Mouse (Mus musculus) liver, postnatal 0 days (tissue): ENCODE measurements around the gene Trappc4. TPM values are rescaled to one million over a fixed set of nuclear protein-coding genes. Genes with fewer than 3 reads are reported as not detected.
"Not testable (repeated sequence)": the region's sequence is repeated elsewhere in the genome, so short reads cannot be mapped to it uniquely, and the experiment has no call there.

ENCODE experiments used
- ATAC-seq: fragments of 200-750 bp; cut with Nextera tagmentation; 2 replicates; pipeline ENCODE4 v1.8.0; 2017; ENCODE audit warnings: mild to moderate bottlenecking, moderate library complexity
- DNase-seq: peaks from one replicate; pipeline ENCODE4 v3.0.0-alpha.2; 2016
- H3K27ac ChIP-seq: fragments of 300-500 bp; sonication (generic); 2 replicates; pipeline ENCODE4 v1.5.1; 2014; ENCODE audit warnings: antibody characterized with exemption, moderate library complexity, mild to moderate bottlenecking, low read depth
- H3K27me3 ChIP-seq: fragments of 300-500 bp; sonication (generic); 2 replicates; pipeline ENCODE4 v1.6.1; 2014; ENCODE audit warnings: low read length, control low read depth, mixed read lengths; ENCODE audit not compliant: insufficient read depth
- H3K36me3 ChIP-seq: fragments of 300-500 bp; sonication (generic); replicated peaks from 2 replicates; pipeline ENCODE4 v1.6.1; 2014; ENCODE audit warnings: mild to moderate bottlenecking, control low read depth, low read length, moderate library complexity, mixed read lengths; ENCODE audit not compliant: insufficient read depth
- H3K4me1 ChIP-seq: fragments of 300-500 bp; sonication (generic); 2 replicates; pipeline ENCODE4 v1.6.1; 2014; ENCODE audit warnings: antibody characterized with exemption, mild to moderate bottlenecking, control low read depth; ENCODE audit not compliant: insufficient read depth
- H3K4me2 ChIP-seq: fragments of 300-500 bp; sonication (generic); 2 replicates; pipeline ENCODE4 v1.6.1; 2014; ENCODE audit warnings: low read depth, mild to moderate bottlenecking, low read length, moderate library complexity, mixed read lengths
- H3K4me3 ChIP-seq: fragments of 300-500 bp; sonication (generic); 2 replicates; pipeline ENCODE4 v1.5.1; 2014; ENCODE audit warnings: low read depth, low read length
- H3K9ac ChIP-seq: fragments of 300-500 bp; sonication (generic); replicated peaks from 2 replicates; pipeline ENCODE4 v1.6.1; 2014; ENCODE audit warnings: mild to moderate bottlenecking, moderate library complexity
- H3K9me3 ChIP-seq: fragments of 300-500 bp; sonication (generic); 2 replicates; pipeline ENCODE4 v1.6.1; 2016; ENCODE audit warnings: mild to moderate bottlenecking, control low read depth, low read length, mixed read lengths
- CTCF ChIP-seq: sonication (generic); IDR thresholded peaks from 2 replicates; pipeline ENCODE4 v1.5.1; 2016; ENCODE audit warnings: antibody characterized with exemption, low read depth
- EP300 ChIP-seq: IDR thresholded peaks from 2 replicates; pipeline ENCODE4 v1.6.1; 2016; ENCODE audit warnings: antibody characterized with exemption, low read depth, mild to moderate bottlenecking
- WGBS: fragments of 180-500 bp; shearing (Covaris S2); extraction: QIAGEN DNeasy Blood & Tissue Kit; methylation state at CpG from one replicate; pipeline ENCODE4 v1.1.7; 2014; ENCODE audit not compliant: insufficient replicate concordance; 5-methylcytosine and 5-hydroxymethylcytosine counted together
- polyA plus RNA-seq: library from polyadenylated mRNA; unstranded; fragments of >200 nt; fragmentation: Nextera tagmentation; extraction: Ambion mirVana; gene quantifications from 2 replicates; pipeline ENCODE4 v1.2.1, GENCODE M21; 2015

Trappc4 gene
- 48.0 and 50.4 TPM in 2 replicates for polyA plus RNA-seq

DNA sequence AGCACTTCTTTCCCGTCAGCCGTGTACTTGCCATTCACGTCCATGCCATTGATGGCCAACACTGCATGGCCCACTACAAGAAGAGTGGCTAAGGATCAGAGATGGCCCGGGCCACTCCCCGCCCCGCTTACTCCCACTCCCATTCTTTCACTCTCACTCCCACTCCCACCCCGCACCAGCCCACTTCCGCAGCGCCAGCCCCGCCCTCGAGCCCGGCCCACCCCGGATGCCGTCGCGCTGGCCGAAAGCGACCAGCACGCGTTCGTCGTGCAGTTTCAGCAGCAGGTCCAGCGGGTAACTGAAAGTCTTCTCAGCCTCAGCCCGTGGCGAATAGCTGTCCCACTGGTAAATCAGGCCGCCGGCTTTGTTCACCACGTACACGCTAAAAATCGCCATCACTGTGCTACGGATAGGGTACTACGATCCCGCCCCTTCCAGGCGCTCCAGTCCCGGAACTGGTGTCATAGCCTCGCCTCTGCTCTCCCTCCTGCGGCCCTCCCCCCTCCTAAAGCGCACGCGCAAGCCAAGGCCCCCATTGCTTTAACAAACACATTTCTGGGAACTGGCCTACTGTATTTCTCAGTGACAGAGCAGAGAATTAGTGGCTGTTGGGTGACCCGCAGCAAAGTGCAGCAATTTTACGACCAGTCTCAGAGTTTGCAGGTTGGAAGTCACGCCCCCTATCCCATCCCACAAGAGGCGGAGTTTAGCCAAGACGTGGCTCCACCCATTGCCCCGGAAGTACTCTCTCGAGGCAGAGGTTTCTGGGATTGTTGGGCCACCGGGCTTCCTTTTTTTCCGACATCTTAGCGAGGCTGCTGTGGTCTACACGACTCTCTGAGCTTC is at the start of gene Trappc4, which contains the start of gene Rps25:
Gene Trappc4 (minus strand): TSS at position 695 of the 846 bp plus-strand sequence.
Gene Rps25 (plus strand): TSS at position 234 of the 846 bp plus-strand sequence.
- DNase-seq = peak; percentile 96
- no peaks in the 10 kb centered on the region for H3K27me3 ChIP-seq
- TF ChIP-seq EP300 (peak; percentile 52), CTCF (peak; percentile 1; the same call in 1 of the 2 replicates)
- WGBS = under 1% methylated on average over 51 of the region's 51 CpGs
- peak; percentile 93 for ATAC-seq
- H3K4me3 ChIP-seq = peak within 1 kb of the TSS; percentile 84
- peaks cover 17% of the 10 kb centered on the region for H3K4me1 ChIP-seq
- H3K9ac ChIP-seq = peak within 1 kb of the TSS; percentile 87
- H3K4me2 ChIP-seq = peak within 1 kb of the TSS; percentile 70
- peak within 1 kb of the TSS; percentile 91 for H3K27ac ChIP-seq
- peaks cover 59% of the 10 kb centered on the region for H3K36me3 ChIP-seq
- no peaks in the 10 kb centered on the region for H3K9me3 ChIP-seq

DNA sequence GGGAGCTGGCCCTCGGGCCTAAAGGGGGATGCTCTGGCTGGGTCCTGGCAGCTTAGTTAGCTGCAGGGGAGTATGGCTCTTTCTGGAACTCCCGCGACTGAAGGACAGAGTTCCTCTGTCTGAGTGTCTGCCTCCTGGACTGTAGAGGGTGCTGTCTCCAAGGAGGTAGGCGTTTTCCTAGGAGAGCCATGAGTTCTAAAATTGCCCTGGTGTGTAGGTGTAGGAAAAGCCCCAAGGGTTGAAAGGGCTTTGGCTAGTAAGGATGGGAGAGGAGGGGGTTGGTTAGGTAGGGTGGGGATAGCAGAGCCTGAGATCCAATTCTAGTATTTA is 47.5 kb upstream of the Trappc4 start, which contains the start of gene Upk2:
Gene Upk2 (minus strand): TSS at position 86 of the 330 bp plus-strand sequence.
- H3K27me3 ChIP-seq = peaks cover 17% of the 10 kb centered on the region; the same call in 1 of the 2 replicates
- DNase-seq (no peak), ATAC-seq (no peak)
- no peak within 1 kb of the TSS for H3K4me3 ChIP-seq
- 51% methylated on average over 4 of the region's 4 CpGs for WGBS
- no peaks in the 10 kb centered on the region for H3K36me3 ChIP-seq
- H3K4me1 ChIP-seq = no peaks in the 10 kb centered on the region
- H3K9ac ChIP-seq = no peak within 1 kb of the TSS
- TF ChIP-seq EP300 = no peak
- peak; percentile 37; the same call in 1 of the 2 replicates for TF ChIP-seq CTCF
- H3K27ac ChIP-seq = no peak within 1 kb of the TSS
- H3K4me2 ChIP-seq = no peak within 1 kb of the TSS
- no peaks in the 10 kb centered on the region for H3K9me3 ChIP-seq

DNA sequence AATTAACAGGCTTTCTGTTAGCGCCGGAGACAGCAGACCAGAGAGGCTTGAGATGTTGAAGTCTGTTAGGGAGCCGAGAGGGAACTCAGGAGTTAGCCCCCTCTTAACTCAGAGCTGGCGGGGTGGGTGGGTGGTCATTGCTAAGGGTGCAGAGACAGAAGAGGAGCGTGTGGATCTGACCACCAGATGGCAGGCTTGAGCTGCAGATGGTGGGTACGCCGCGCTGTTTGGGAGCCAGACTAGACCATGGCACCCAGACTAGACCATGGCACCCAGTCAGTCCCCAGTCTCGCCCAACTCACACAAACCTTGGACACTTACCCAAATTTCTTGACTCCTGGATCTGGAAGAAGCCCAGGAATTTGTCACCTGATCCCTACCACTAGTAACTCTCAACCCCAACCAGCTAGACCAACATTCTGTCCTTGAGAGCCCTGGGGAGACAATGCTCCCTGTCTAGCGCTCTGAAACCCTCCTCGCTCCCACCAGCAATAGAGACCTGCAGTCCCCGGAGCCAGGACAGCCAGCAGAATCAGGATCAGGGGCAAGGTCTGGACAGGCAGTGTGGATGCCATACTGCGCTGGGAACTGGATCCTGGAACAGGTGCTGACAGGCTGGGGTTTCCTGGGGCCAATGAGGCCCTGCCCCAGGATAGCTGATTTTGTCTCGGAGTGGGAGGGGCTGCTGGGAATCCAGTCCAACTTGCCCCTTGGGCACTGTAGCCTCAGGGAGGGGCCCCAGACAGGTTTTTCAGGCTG is 46.9 kb upstream of the Trappc4 start:
- peaks cover 17% of the 10 kb centered on the region; the same call in 1 of the 2 replicates for H3K27me3 ChIP-seq
- WGBS = 18% methylated on average over 14 of the region's 14 CpGs
- no peak overlapping the region for H3K4me3 ChIP-seq
- no peaks in the 10 kb centered on the region for H3K4me1 ChIP-seq
- no peak overlapping the region for H3K27ac ChIP-seq
- peak; percentile 92 for TF ChIP-seq CTCF
- no peak for TF ChIP-seq EP300
- ATAC-seq (peak; percentile 71), DNase-seq (peak; percentile 87)
- no peak overlapping the region for H3K9ac ChIP-seq
- no peaks in the 10 kb centered on the region for H3K36me3 ChIP-seq
- no peak overlapping the region for H3K4me2 ChIP-seq
- H3K9me3 ChIP-seq = no peaks in the 10 kb centered on the region

DNA sequence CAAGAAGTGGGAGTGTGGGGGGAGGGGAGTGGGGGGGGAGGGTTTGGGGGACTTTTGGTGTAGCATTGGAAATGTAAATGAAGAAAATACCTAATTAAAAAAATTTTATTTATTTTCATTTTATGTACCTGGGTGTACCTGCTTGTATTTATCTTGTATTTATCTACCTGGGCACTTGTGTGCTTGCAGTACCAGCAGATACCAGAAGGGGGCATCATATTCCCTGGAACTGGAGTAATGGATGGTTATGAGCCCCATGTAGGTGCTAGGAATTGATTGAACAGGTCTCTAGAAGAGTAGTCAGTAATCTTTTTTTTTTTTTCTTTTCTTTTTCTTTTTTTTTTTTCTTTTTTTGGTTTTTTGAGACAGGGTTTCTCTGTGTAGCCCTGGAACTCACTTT is 43.0 kb upstream of the Trappc4 start:
- Histone ChIP-seq H3K4me2 (no peak overlapping the region), H3K4me3 (no peak overlapping the region), H3K9me3 (no peaks in the 10 kb centered on the region), H3K36me3 (no peaks in the 10 kb centered on the region), H3K27me3 (0 out of 2 replicates have a peak, but pooled peaks cover 10% of the 10 kb centered on the region), H3K9ac (no peak overlapping the region), H3K27ac (no peak overlapping the region), H3K4me1 (no peaks in the 10 kb centered on the region)
- ATAC-seq = no peak
- peak; percentile 37 for DNase-seq
- peak; percentile 67 for TF ChIP-seq CTCF
- no peak for TF ChIP-seq EP300

DNA sequence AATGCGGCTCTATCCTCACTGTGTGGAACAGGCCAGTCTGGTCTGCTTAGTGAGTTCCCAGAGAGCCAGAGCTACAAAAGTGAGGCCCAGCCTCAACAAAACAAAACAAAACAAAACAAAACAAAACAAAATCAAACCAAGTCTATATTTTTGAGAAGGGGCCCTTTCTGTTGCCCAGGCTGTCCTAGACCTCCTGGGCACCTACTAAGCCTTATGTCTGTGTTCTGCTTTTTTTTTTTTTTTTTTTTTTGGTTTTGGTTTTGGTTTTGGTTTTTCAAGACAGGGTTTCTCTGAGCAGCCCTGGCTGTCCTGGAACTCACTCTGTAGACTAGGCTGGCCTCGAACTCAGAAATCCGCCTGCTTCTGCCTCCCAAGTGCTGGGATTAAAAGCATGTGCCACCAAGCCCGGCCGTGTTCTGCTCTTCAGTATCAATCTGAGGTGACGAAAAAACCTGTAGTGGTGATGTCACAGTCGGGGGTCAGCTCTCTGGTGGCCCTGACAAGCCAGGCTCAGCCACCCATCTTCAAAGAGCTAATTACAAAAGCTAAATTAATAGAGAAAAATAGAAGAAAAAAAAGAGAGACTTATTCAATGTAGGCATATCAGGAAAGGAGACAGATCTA is 37.1 kb upstream of the Trappc4 start:
- WGBS = 69% methylated on average over 7 of the region's 7 CpGs
- DNase-seq, H3K9me3 ChIP-seq, H3K9ac ChIP-seq, H3K4me2 ChIP-seq, H3K27ac ChIP-seq, H3K4me3 ChIP-seq, ATAC-seq, H3K36me3 ChIP-seq, H3K27me3 ChIP-seq, H3K4me1 ChIP-seq: not testable (repeated sequence)

DNA sequence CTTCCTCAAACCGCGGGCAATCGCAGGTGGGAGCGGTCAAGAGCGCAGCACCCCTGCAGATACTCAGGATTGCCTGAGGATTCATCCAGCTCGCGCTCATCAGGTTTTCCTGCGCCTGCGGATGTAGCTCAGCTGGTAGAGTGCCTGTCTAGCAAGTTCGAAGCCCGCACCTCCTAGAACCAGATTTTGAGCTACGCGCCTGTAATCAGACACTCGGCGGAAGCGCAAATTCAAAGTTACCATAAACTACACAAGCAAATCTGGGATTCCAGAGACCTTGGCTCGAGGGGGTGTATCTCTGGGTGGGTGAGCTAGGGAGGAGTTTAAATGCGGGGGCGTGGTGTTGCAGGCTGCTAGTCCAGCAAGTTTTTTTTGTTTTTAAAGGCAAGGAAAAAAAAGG is 33.6 kb upstream of the Trappc4 start, which contains the start of gene Foxr1:
Gene Foxr1 (minus strand): TSS at position 176 of the 400 bp plus-strand sequence.
- WGBS = 72% methylated on average over 19 of the region's 19 CpGs
- no peaks in the 10 kb centered on the region for H3K9me3 ChIP-seq
- no peak within 1 kb of the TSS for H3K9ac ChIP-seq
- no peaks in the 10 kb centered on the region for H3K27me3 ChIP-seq
- H3K4me1 ChIP-seq = no peaks in the 10 kb centered on the region
- H3K27ac ChIP-seq = no peak within 1 kb of the TSS
- no peak within 1 kb of the TSS for H3K4me2 ChIP-seq
- ATAC-seq = no peak
- no peak for DNase-seq
- no peak within 1 kb of the TSS for H3K4me3 ChIP-seq
- H3K36me3 ChIP-seq = no peaks in the 10 kb centered on the region
- TF ChIP-seq EP300 (no peak), CTCF (no peak)
